Mouse (Mus musculus) C2C12 (cell line): ENCODE results near the gene Lbh. TPM values are rescaled to one million over a fixed set of nuclear protein-coding genes. Genes with fewer than 3 reads are reported as not detected.

Experiments used
- H3K27me3 ChIP-seq: one replicate; pipeline ENCODE4 v1.6.1; 2011; ENCODE audit not compliant: control insufficient read depth, insufficient read depth, insufficient read length
- H3K36me3 ChIP-seq: one replicate; pipeline ENCODE4 v1.6.1; 2011; ENCODE audit not compliant: control insufficient read depth, insufficient read depth
- H3K4me3 ChIP-seq: one replicate; pipeline ENCODE4 v1.5.1; 2011; ENCODE audit warnings: mild to moderate bottlenecking, control low read depth; ENCODE audit not compliant: poor library complexity, insufficient read depth, severe bottlenecking
- H3K79me2 ChIP-seq: one replicate; pipeline ENCODE4 v1.6.1; 2011; ENCODE audit not compliant: control insufficient read depth, insufficient read depth
- H3K79me3 ChIP-seq: one replicate; pipeline ENCODE4 v1.6.1; 2011; ENCODE audit warnings: low read depth, control low read depth
- H3ac ChIP-seq: one replicate; pipeline ENCODE3; 2011; ENCODE audit warnings: low read depth; ENCODE audit not compliant: control insufficient read depth, insufficient read length
- CEBPB ChIP-seq: IDR thresholded peaks from one replicate; pipeline ENCODE4 v1.6.1; 2011; ENCODE audit warnings: low read depth, mild to moderate bottlenecking, control low read depth, moderate library complexity
- CTCF ChIP-seq: IDR thresholded peaks from one replicate; pipeline ENCODE4 v1.5.1; 2011; ENCODE audit not compliant: control insufficient read depth, insufficient read depth, insufficient read length
- FOSL1 ChIP-seq: IDR thresholded peaks from one replicate; pipeline ENCODE4 v1.8.0; 2011; ENCODE audit warnings: mild to moderate bottlenecking, low read length; ENCODE audit not compliant: poor library complexity, insufficient read depth, severe bottlenecking
- MAX ChIP-seq: IDR thresholded peaks from one replicate; pipeline ENCODE4 v1.6.1; 2011; ENCODE audit warnings: mild to moderate bottlenecking, control low read depth
- MYOD1 ChIP-seq: IDR thresholded peaks from one replicate; pipeline ENCODE4 v1.6.1; 2011; ENCODE audit warnings: low read depth; ENCODE audit not compliant: control insufficient read depth, insufficient read length
- MYOG ChIP-seq: IDR thresholded peaks from one replicate; pipeline ENCODE4 v1.6.1; 2011; ENCODE audit not compliant: control insufficient read depth, insufficient read length; ENCODE audit errors: extremely low read depth
- USF1 ChIP-seq: IDR thresholded peaks from one replicate; pipeline ENCODE4 v1.6.1; 2011; ENCODE audit warnings: low read depth, mild to moderate bottlenecking, control low read depth, moderate library complexity
- polyA plus RNA-seq: library from polyadenylated mRNA; unstranded; fragments of >200 nt; fragmentation: generic; extraction: Trizol; gene quantifications from one replicate; pipeline ENCODE4 v1.2.1, GENCODE M21; 2012; ENCODE audit warnings: missing spikeins

The Lbh gene
- polyA plus RNA-seq, 1 experiment, result 38.4 TPM

DNA sequence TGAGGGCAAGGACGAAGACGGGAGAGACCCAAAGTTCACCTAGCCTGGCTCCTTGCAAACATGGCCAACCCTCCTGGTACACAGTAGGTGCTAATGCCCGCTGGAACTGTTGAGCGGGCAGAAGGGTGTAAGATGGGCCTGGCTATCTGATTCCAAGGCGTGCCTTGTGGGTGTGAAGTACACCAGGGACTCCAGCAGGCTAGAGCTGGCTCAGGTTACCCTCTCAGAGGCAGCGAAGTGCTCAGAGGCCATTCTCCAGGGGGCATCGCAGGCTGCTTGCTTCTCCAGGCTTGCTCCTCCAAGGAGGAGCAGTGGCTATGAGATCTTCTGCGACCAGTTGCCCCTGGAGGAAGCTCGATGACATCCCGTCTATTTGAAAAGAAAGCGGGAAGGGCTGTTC is 6.8 kb upstream of the Lbh start:
- Histone ChIP-seq H3K79me3 (no peaks in the 10 kb centered on the region), H3ac (no peak overlapping the region), H3K79me2 (no peaks in the 10 kb centered on the region), H3K4me3 (no peak overlapping the region), H3K27me3 (no peaks in the 10 kb centered on the region), H3K36me3 (no peaks in the 10 kb centered on the region)
- no peak for TF ChIP-seq MYOD1
- TF ChIP-seq CTCF, result no peak
- TF ChIP-seq MAX, result no peak
- no peak for TF ChIP-seq USF1
- TF ChIP-seq FOSL1, result no peak
- no peak for TF ChIP-seq MYOG
- TF ChIP-seq CEBPB, result no peak

DNA sequence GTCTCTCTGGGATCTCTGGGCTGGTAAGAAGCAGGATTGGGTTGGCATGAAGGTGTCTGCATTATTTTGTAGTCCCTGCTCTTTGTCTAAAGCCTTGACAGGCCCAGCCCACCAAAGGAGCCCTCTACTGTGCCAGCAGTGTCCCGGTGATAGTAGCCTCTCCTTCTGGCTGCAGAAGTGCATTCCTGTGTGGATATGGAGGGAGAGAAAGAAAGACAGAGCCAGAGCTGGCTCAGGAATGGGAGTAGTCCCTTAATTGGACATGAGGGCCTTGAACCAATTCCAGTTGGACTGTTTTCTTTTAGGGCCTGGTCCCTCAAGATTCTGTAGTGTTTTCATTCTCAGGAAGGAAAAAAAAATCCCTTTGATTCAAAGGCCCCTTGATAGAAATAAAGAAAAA is 6.4 kb upstream of the Lbh start:
- Histone ChIP-seq H3K27me3 (no peaks in the 10 kb centered on the region), H3K79me3 (no peaks in the 10 kb centered on the region), H3K79me2 (no peaks in the 10 kb centered on the region), H3K4me3 (no peak overlapping the region), H3K36me3 (no peaks in the 10 kb centered on the region), H3ac (no peak overlapping the region)
- TF ChIP-seq MAX (no peak), MYOD1 (no peak)

DNA sequence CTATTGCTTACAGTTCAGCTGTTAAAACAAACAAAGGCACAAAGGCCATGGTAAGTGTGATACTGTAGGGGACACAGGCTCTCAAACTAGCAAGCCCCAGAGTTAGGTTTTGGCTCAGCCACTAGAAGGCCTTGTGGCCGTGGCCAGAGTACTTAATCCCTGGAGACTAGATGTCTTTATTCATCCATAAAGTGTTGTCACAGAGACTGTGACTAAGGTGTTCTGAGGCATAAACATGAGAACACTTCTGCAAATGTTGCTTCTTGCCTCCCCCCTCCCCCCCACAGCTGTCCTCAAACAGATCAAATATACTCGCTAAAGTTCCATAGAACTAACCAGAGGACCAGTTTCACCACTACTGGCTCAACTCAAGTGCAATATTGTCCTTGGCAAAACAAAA is 4.0 kb upstream of the Lbh start:
- no peaks in the 10 kb centered on the region for H3K27me3 ChIP-seq
- peaks cover 3% of the 10 kb centered on the region for H3K79me3 ChIP-seq
- no peak overlapping the region for H3ac ChIP-seq
- TF ChIP-seq CEBPB, result no peak
- no peak for TF ChIP-seq MAX
- TF ChIP-seq FOSL1, result no peak
- TF ChIP-seq MYOD1, result peak; percentile 18
- no peak for TF ChIP-seq USF1
- H3K4me3 ChIP-seq, result no peak overlapping the region
- H3K36me3 ChIP-seq, result no peaks in the 10 kb centered on the region
- H3K79me2 ChIP-seq, result peaks cover 9% of the 10 kb centered on the region

DNA sequence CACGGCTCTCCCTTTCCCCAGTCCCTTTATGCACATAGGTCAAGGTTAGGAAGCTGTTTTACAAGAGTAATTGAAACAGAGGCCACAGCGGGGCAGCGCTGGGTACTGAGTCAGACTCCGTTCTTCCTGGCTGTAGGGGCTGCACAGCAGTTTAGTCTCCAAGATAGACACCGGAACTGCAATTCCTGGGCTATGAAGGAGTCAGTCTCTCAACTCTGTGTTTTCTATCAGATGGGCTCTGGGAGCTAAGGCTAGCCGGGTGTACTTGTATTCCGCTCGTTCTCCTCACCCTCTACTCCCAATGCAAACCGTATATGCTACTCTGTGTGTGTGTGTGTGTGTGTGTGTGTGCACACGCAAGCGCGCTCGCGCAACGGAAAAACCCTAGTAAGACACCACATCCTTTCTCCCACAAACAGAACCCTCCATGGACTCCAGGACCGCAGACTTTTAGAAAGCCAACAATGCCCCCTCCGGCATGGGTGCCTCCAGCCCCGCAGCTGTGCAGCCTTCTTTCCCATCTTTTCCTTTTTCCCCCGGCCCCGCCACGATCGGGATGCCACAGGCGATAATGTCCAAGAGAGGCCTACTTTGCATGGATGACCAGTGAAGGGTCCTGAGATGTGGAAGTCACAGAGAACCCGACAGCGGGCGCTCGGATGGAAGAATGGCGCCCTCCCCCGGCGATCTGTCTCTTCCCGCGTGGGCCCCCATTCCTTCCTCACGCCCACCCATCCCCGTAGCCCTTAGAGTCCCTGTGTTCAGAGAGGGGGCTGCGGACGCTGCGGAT is 669 bp upstream of the Lbh start:
- no peak for TF ChIP-seq CEBPB
- peak; percentile 40 for TF ChIP-seq CTCF
- Histone ChIP-seq H3K79me3 (peaks cover 30% of the 10 kb centered on the region), H3K27me3 (no peaks in the 10 kb centered on the region), H3K79me2 (peaks cover 43% of the 10 kb centered on the region), H3ac (peak overlapping the region; percentile 77), H3K4me3 (peak overlapping the region; percentile 86), H3K36me3 (peaks cover 15% of the 10 kb centered on the region)

DNA sequence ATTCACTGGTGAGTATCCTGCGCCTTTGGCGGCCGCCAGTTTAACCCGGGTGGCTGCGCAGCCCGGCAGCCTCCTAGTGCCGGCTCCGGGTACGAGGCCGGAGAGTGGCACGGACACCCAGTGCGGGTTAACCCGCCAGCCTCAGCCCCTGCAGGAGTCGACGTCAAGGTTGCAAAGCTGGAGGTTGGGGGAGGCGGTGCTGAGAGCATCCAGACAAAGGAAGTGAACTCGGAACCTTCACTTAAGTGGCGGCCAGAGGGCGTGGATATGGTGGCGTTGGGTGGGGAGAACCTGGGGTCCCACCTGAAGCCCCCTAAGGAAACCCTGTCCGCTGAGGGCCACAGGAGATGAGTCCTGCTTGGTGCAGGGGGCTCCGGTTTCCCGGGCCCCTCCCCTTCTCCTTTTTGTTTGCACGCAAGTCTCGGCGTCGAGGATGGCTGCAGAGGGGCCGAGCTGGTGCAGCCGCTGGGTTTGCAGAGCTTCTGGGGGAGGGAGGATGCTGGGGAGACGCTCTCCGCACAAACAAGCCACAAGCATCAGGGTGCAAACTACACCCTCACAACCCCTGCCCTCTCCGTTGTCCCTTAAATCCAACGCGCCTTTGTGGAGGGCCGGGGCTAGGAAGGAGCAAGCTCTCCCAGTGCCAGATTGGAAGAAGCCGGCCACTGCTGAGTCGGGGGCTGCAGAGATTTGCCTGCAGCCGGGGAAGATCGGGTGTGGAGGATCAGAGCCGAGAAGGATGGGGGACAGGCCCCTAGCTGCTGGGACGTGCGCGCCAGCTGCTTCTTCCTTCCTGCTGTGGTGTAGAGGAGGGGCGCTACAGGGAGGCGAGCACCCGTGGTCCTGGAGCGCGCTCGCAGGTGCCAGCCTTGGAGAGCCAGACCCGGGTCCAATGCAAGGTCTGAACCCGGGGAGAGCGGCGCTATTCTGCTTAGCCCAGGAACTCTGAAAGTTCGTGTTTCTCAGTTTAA is 751 bp downstream of the Lbh start:
- H3K79me2 ChIP-seq, result peaks cover 57% of the 10 kb centered on the region
- peaks cover 27% of the 10 kb centered on the region for H3K36me3 ChIP-seq
- H3K27me3 ChIP-seq, result no peaks in the 10 kb centered on the region
- TF ChIP-seq CTCF (no peak), MAX (no peak), CEBPB (no peak), MYOD1 (no peak), FOSL1 (no peak), MYOG (no peak), USF1 (no peak)
- H3K4me3 ChIP-seq, result peak overlapping the region; percentile 86
- peak overlapping the region; percentile 92 for H3ac ChIP-seq
- H3K79me3 ChIP-seq, result peaks cover 42% of the 10 kb centered on the region

DNA sequence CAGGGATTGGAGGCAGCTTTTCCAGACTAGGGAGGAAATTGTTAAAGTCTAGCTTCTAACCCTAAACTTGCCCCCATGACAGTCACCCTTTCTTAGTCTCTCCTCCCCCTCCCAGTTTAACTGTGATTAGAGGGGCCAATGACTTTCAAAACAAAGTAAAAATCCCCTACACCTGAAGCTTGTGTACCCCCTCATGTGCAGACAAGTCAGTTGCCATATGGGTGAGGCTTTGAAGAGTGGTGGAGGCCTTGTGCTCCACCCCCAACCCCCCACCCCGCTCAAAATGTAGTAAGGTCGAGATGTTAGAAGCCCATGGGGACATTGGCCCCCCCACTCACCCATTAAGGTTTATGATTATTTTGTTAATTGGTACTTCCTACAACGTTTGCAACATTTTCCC is 1.5 kb downstream of the Lbh start:
- H3K79me2 ChIP-seq, result peaks cover 65% of the 10 kb centered on the region
- no peaks in the 10 kb centered on the region for H3K27me3 ChIP-seq
- H3K79me3 ChIP-seq, result peaks cover 45% of the 10 kb centered on the region
- H3K4me3 ChIP-seq, result peak overlapping the region; percentile 86
- peaks cover 35% of the 10 kb centered on the region for H3K36me3 ChIP-seq
- TF ChIP-seq CEBPB (no peak), CTCF (no peak), MYOG (no peak), USF1 (no peak), MAX (no peak)
- H3ac ChIP-seq, result peak overlapping the region; percentile 92
